Mouse (Mus musculus) C2C12 (cell line): ENCODE measurements at regions not wholly inside any gene's neighbourhood (a gene's known extent, or its start where the extent isn't known, plus 50 kb on each side); places are given as distances from the start of the nearest gene placed in this dataset.
A peak's percentile ranks its signal among the peaks of the same experiment; 100 is the strongest.

ENCODE experiments used
- H3K27me3 ChIP-seq: one replicate; pipeline ENCODE4 v1.6.1; 2011; ENCODE audit not compliant: control insufficient read depth, insufficient read depth, insufficient read length
- H3K36me3 ChIP-seq: one replicate; pipeline ENCODE4 v1.6.1; 2011; ENCODE audit not compliant: control insufficient read depth, insufficient read depth
- H3K4me3 ChIP-seq: one replicate; pipeline ENCODE4 v1.5.1; 2011; ENCODE audit warnings: mild to moderate bottlenecking, control low read depth; ENCODE audit not compliant: poor library complexity, insufficient read depth, severe bottlenecking
- H3K79me2 ChIP-seq: one replicate; pipeline ENCODE4 v1.6.1; 2011; ENCODE audit not compliant: control insufficient read depth, insufficient read depth
- H3K79me3 ChIP-seq: one replicate; pipeline ENCODE4 v1.6.1; 2011; ENCODE audit warnings: low read depth, control low read depth
- H3ac ChIP-seq: one replicate; pipeline ENCODE3; 2011; ENCODE audit warnings: low read depth; ENCODE audit not compliant: control insufficient read depth, insufficient read length
- CEBPB ChIP-seq: IDR thresholded peaks from one replicate; pipeline ENCODE4 v1.6.1; 2011; ENCODE audit warnings: low read depth, mild to moderate bottlenecking, control low read depth, moderate library complexity
- CTCF ChIP-seq: IDR thresholded peaks from one replicate; pipeline ENCODE4 v1.5.1; 2011; ENCODE audit not compliant: control insufficient read depth, insufficient read depth, insufficient read length
- FOSL1 ChIP-seq: IDR thresholded peaks from one replicate; pipeline ENCODE4 v1.8.0; 2011; ENCODE audit warnings: mild to moderate bottlenecking, low read length; ENCODE audit not compliant: poor library complexity, insufficient read depth, severe bottlenecking
- MAX ChIP-seq: IDR thresholded peaks from one replicate; pipeline ENCODE4 v1.6.1; 2011; ENCODE audit warnings: mild to moderate bottlenecking, control low read depth
- MYOD1 ChIP-seq: IDR thresholded peaks from one replicate; pipeline ENCODE4 v1.6.1; 2011; ENCODE audit warnings: low read depth; ENCODE audit not compliant: control insufficient read depth, insufficient read length
- MYOG ChIP-seq: IDR thresholded peaks from one replicate; pipeline ENCODE4 v1.6.1; 2011; ENCODE audit not compliant: control insufficient read depth, insufficient read length; ENCODE audit errors: extremely low read depth
- USF1 ChIP-seq: IDR thresholded peaks from one replicate; pipeline ENCODE4 v1.6.1; 2011; ENCODE audit warnings: low read depth, mild to moderate bottlenecking, control low read depth, moderate library complexity

GRCm38 (mm10) chr12:95501443-95501842 lies 190.6 kb upstream of the Flrt2 start:
- H3K79me2 ChIP-seq, result no peaks in the 10 kb centered on the region
- TF ChIP-seq FOSL1 (no peak), USF1 (no peak), MYOD1 (no peak), MAX (no peak)
- no peaks in the 10 kb centered on the region for H3K36me3 ChIP-seq
- no peaks in the 10 kb centered on the region for H3K27me3 ChIP-seq
- no peaks in the 10 kb centered on the region for H3K79me3 ChIP-seq
- H3ac ChIP-seq, result no peak overlapping the region
- H3K4me3 ChIP-seq, result no peak overlapping the region

- TF ChIP-seq USF1 (no peak), MAX (no peak), FOSL1 (no peak), MYOD1 (no peak), CTCF (no peak), CEBPB (no peak), MYOG (no peak)
- no peaks in the 10 kb centered on the region for H3K79me2 ChIP-seq
Measured at GRCm38 (mm10) chr12:95520008-95520407, 172.0 kb upstream of the Flrt2 start.

GRCm38 (mm10) chr12:95522052-95522451 lies 170.0 kb upstream of the Flrt2 start:
- Histone ChIP-seq H3K79me2 (no peaks in the 10 kb centered on the region), H3K36me3 (no peaks in the 10 kb centered on the region), H3K79me3 (no peaks in the 10 kb centered on the region), H3ac (no peak overlapping the region), H3K4me3 (no peak overlapping the region), H3K27me3 (no peaks in the 10 kb centered on the region)
- TF ChIP-seq FOSL1 (no peak), MYOG (no peak), CTCF (no peak), MAX (no peak), MYOD1 (no peak), USF1 (no peak), CEBPB (no peak)

More at GRCm38 (mm10) chr12:95520008-95520407, 172.0 kb upstream of the Flrt2 start:
- no peaks in the 10 kb centered on the region for H3K27me3 ChIP-seq
- H3ac ChIP-seq, result no peak overlapping the region
- no peak overlapping the region for H3K4me3 ChIP-seq
- H3K79me3 ChIP-seq, result no peaks in the 10 kb centered on the region
- H3K36me3 ChIP-seq, result no peaks in the 10 kb centered on the region

- Histone ChIP-seq H3K36me3 (no peaks in the 10 kb centered on the region), H3K4me3 (no peak overlapping the region), H3K79me2 (no peaks in the 10 kb centered on the region), H3K79me3 (no peaks in the 10 kb centered on the region), H3ac (no peak overlapping the region), H3K27me3 (no peaks in the 10 kb centered on the region)
- TF ChIP-seq MAX (no peak), FOSL1 (no peak), USF1 (no peak), MYOD1 (no peak), CEBPB (peak; percentile 82), CTCF (no peak), MYOG (no peak)
Measured at GRCm38 (mm10) chr12:95533888-95534639, 158.0 kb upstream of the Flrt2 start.

- H3K36me3 ChIP-seq, result no peaks in the 10 kb centered on the region
- TF ChIP-seq MYOD1 (no peak), USF1 (no peak), MYOG (no peak), FOSL1 (no peak), MAX (no peak), CTCF (no peak), CEBPB (no peak)
Measured at GRCm38 (mm10) chr12:95547301-95547700, 144.7 kb upstream of the Flrt2 start.

GRCm38 (mm10) chr12:95553129-95553528 lies 138.9 kb upstream of the Flrt2 start:
- no peaks in the 10 kb centered on the region for H3K36me3 ChIP-seq
- no peak overlapping the region for H3ac ChIP-seq
- no peaks in the 10 kb centered on the region for H3K79me3 ChIP-seq
- no peaks in the 10 kb centered on the region for H3K79me2 ChIP-seq
- TF ChIP-seq CTCF (no peak), USF1 (no peak), MYOD1 (no peak), FOSL1 (no peak), MYOG (no peak), CEBPB (no peak), MAX (no peak)
- H3K27me3 ChIP-seq, result no peaks in the 10 kb centered on the region
- H3K4me3 ChIP-seq, result no peak overlapping the region

More at GRCm38 (mm10) chr12:95547301-95547700, 144.7 kb upstream of the Flrt2 start:
- Histone ChIP-seq H3K79me2 (no peaks in the 10 kb centered on the region), H3K27me3 (no peaks in the 10 kb centered on the region), H3ac (no peak overlapping the region), H3K4me3 (no peak overlapping the region), H3K79me3 (no peaks in the 10 kb centered on the region)
